Mouse (Mus musculus): ENCODE data around the gene Pdk4. TPM values are rescaled to one million over a fixed set of nuclear protein-coding genes. Genes with fewer than 3 reads are reported as not detected.

Gene Pdk4
- total and polyA plus RNA-seq, 3 experiments, result 0.05 TPM; not detected in 2

DNA sequence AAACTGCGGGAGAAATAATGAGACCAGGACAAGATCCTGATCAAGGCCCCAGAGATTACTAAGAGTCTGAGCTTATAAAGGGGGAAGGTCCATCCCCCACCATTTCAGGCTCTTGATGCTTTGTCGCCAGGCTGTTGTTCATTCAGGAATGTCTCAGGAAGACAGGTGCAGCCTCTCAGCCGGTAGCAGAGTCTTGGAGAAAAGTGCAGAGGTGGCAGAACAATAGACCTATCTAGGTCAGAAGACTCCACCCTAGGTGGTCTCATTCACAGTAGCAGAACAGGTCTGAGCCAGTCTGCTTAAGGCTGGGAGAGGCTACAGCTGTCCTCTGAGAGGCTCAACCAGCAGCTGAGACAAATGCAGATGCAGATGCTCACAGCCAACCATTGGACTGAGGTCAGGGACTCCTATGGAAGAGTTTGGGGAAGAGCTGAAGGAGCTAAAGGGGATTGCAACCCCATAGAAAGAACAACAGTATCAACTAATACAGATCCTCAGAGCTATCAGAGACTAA, 13.8 kb downstream of the Pdk4 start:
- no peak for ATAC-seq (ENCODE audit: extremely low read depth, insufficient number of reproducible peaks, low FRiP score, poor library complexity, severe bottlenecking)
- Histone ChIP-seq H3K4me3 (ENCODE audit: low read depth, low read length) (no peak overlapping the region), H3K36me3 (replicated peaks) (no peaks in the 10 kb centered on the region), H3K27me3 (ENCODE audit: insufficient read depth, low read length) (no peaks in the 10 kb centered on the region), H3K9me3 (replicated peaks) (no peaks in the 10 kb centered on the region), H3K4me1 (ENCODE audit: insufficient read depth, low read depth, low read length) (no peaks in the 10 kb centered on the region)
- DNase-seq (ENCODE audit: low spot score), result no peak
- no peak for TF ChIP-seq GATA1 (IDR thresholded peaks at IDR 0.05; ENCODE audit: borderline replicate concordance, low read length)

DNA sequence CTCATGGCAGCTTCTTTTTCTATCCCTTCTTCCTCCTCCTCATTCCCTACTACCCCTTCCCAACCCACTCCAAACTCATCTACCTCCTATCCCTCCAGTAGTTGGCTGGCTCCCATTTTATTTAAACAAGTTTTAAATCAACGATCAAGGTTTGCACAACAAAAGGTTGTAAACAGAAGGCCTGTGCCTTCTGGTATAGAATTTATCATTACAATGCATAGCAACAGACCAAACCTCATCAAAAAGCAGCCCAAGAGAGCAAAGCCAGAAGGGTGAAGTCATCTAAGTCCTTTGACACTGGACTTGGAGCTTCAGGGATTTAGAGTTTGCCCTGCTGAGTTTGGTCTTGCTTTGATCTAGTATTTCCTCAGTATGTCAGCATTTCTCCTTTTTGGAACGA, 15.0 kb downstream of the Pdk4 start:
- no peaks in the 10 kb centered on the region for H3K4me1 ChIP-seq (ENCODE audit: insufficient read depth, low read depth, low read length)
- H3K9me3 ChIP-seq (replicated peaks), result no peaks in the 10 kb centered on the region
- no peaks in the 10 kb centered on the region for H3K36me3 ChIP-seq (replicated peaks)
- no peak overlapping the region for H3K4me3 ChIP-seq (ENCODE audit: low read depth, low read length)
- TF ChIP-seq GATA1 (IDR thresholded peaks at IDR 0.05; ENCODE audit: borderline replicate concordance, low read length), result no peak
- no peak for TF ChIP-seq TAL1 (conservative IDR thresholded peaks at IDR 0.05; ENCODE audit: low read depth, low read length)
- TF ChIP-seq POLR2AphosphoS5 (IDR thresholded peaks at IDR 0.05; ENCODE audit: insufficient replicate concordance, low read depth, low read length), result no peak
- no peak for TF ChIP-seq GATA2 (IDR thresholded peaks at IDR 0.05; ENCODE audit: borderline replicate concordance, low read depth, low read length)
- TF ChIP-seq CTCF (IDR thresholded peaks at IDR 0.05; ENCODE audit: low read depth, low read length), result no peak
- no peaks in the 10 kb centered on the region for H3K27me3 ChIP-seq (ENCODE audit: insufficient read depth, low read length)
- DNase-seq (ENCODE audit: low spot score) (no peak), ATAC-seq (ENCODE audit: extremely low read depth, insufficient number of reproducible peaks, low FRiP score, poor library complexity, severe bottlenecking) (no peak)

DNA sequence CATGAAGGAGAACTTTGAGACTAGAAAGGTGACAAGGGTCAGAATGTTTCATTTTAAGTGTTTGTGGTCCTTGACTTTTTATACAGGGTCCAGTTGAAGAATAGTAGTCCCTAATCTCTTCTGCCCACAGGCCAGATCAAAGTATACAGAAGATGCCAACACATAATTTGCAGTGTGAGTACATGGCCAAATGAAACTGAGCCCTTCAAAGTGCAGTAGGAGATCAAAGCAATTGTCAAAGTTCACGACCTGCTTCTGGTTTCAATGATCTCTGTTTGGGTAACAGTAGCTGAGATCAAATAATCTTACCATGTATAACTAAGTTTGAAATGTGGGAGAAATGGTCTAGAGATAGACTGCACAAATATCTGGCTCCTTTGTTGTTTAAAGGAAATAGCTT, 22.1 kb downstream of the Pdk4 start:
- Histone ChIP-seq H3K36me3 (replicated peaks) (no peaks in the 10 kb centered on the region), H3K27me3 (ENCODE audit: insufficient read depth, low read length) (no peaks in the 10 kb centered on the region), H3K9me3 (replicated peaks) (no peaks in the 10 kb centered on the region), H3K4me1 (ENCODE audit: insufficient read depth, low read depth, low read length) (no peaks in the 10 kb centered on the region), H3K4me3 (ENCODE audit: low read depth, low read length) (no peak overlapping the region)
- ATAC-seq (ENCODE audit: extremely low read depth, insufficient number of reproducible peaks, low FRiP score, poor library complexity, severe bottlenecking) (no peak), DNase-seq (ENCODE audit: low spot score) (no peak)
- TF ChIP-seq POLR2AphosphoS5 (IDR thresholded peaks at IDR 0.05; ENCODE audit: insufficient replicate concordance, low read depth, low read length), result no peak

GRCm38 (mm10) chr6:5472692-5473091, 23.4 kb downstream of the Pdk4 start:
- Histone ChIP-seq H3K4me3 (ENCODE audit: low read depth, low read length) (no peak overlapping the region), H3K27me3 (ENCODE audit: insufficient read depth, low read length) (no peaks in the 10 kb centered on the region), H3K4me1 (ENCODE audit: insufficient read depth, low read depth, low read length) (no peaks in the 10 kb centered on the region), H3K36me3 (replicated peaks) (no peaks in the 10 kb centered on the region), H3K9me3 (replicated peaks) (no peaks in the 10 kb centered on the region)
- DNase-seq (ENCODE audit: low spot score) (no peak), ATAC-seq (ENCODE audit: extremely low read depth, insufficient number of reproducible peaks, low FRiP score, poor library complexity, severe bottlenecking) (no peak)
- TF ChIP-seq CTCF (IDR thresholded peaks at IDR 0.05; ENCODE audit: low read depth, low read length) (no peak), GATA1 (IDR thresholded peaks at IDR 0.05; ENCODE audit: borderline replicate concordance, low read length) (no peak), TAL1 (conservative IDR thresholded peaks at IDR 0.05; ENCODE audit: low read depth, low read length) (no peak), GATA2 (IDR thresholded peaks at IDR 0.05; ENCODE audit: borderline replicate concordance, low read depth, low read length) (no peak), POLR2AphosphoS5 (IDR thresholded peaks at IDR 0.05; ENCODE audit: insufficient replicate concordance, low read depth, low read length) (no peak)

- Histone ChIP-seq H3K36me3 (replicated peaks) (no peaks in the 10 kb centered on the region), H3K9me3 (replicated peaks) (no peaks in the 10 kb centered on the region), H3K27me3 (ENCODE audit: insufficient read depth, low read length) (no peaks in the 10 kb centered on the region), H3K4me1 (ENCODE audit: insufficient read depth, low read depth, low read length) (no peaks in the 10 kb centered on the region), H3K4me3 (ENCODE audit: low read depth, low read length) (no peak overlapping the region)
- ATAC-seq (ENCODE audit: extremely low read depth, insufficient number of reproducible peaks, low FRiP score, poor library complexity, severe bottlenecking) (no peak), DNase-seq (ENCODE audit: low spot score) (no peak)
- TF ChIP-seq POLR2AphosphoS5 (IDR thresholded peaks at IDR 0.05; ENCODE audit: insufficient replicate concordance, low read depth, low read length) (no peak), GATA1 (IDR thresholded peaks at IDR 0.05; ENCODE audit: borderline replicate concordance, low read length) (no peak), CTCF (IDR thresholded peaks at IDR 0.05; ENCODE audit: low read depth, low read length) (no peak), GATA2 (IDR thresholded peaks at IDR 0.05; ENCODE audit: borderline replicate concordance, low read depth, low read length) (no peak), TAL1 (conservative IDR thresholded peaks at IDR 0.05; ENCODE audit: low read depth, low read length) (no peak)
These were observed 25.4 kb downstream of the Pdk4 start for GRCm38 (mm10) chr6:5470480-5471318.

DNA sequence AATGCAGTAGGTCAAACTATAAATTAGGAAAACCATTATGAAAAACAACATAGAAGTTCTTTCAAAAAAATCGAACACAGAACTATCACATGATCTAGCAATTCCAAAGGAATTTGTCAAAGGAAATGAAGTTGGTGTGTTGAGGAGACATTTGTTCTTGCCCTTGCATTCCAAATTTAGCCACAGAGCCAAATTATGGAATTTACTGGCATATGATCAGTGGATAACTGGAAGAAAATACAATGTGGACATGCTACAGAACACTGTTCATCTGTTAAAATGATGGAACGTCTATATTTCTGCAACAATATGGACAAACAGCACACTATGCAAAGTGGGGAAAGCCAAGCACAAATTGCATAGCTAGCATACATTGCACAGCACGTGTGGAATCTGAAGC, 40.3 kb downstream of the Pdk4 start:
- Histone ChIP-seq H3K9me3 (replicated peaks) (no peaks in the 10 kb centered on the region), H3K4me1 (ENCODE audit: insufficient read depth, low read depth, low read length) (no peaks in the 10 kb centered on the region), H3K4me3 (ENCODE audit: low read depth, low read length) (no peak overlapping the region), H3K27me3 (ENCODE audit: insufficient read depth, low read length) (no peaks in the 10 kb centered on the region), H3K36me3 (replicated peaks) (no peaks in the 10 kb centered on the region)
- no peak for TF ChIP-seq GATA2 (IDR thresholded peaks at IDR 0.05; ENCODE audit: borderline replicate concordance, low read depth, low read length)
- TF ChIP-seq CTCF (IDR thresholded peaks at IDR 0.05; ENCODE audit: low read depth, low read length), result no peak
- TF ChIP-seq POLR2AphosphoS5 (IDR thresholded peaks at IDR 0.05; ENCODE audit: insufficient replicate concordance, low read depth, low read length), result no peak
- no peak for TF ChIP-seq TAL1 (conservative IDR thresholded peaks at IDR 0.05; ENCODE audit: low read depth, low read length)
- no peak for TF ChIP-seq GATA1 (IDR thresholded peaks at IDR 0.05; ENCODE audit: borderline replicate concordance, low read length)
- no peak for ATAC-seq (ENCODE audit: extremely low read depth, insufficient number of reproducible peaks, low FRiP score, poor library complexity, severe bottlenecking)
- DNase-seq (ENCODE audit: low spot score), result no peak
